Mouse (Mus musculus): ENCODE data around the gene Map4k3. TPM values are rescaled to one million over a fixed set of nuclear protein-coding genes. Genes with fewer than 3 reads are reported as not detected.
"Not testable (repeated sequence)": the region's sequence is repeated elsewhere in the genome, so short reads cannot be mapped to it uniquely, and the experiment has no call there.

The Map4k3 gene
- polyA plus RNA-seq, 1 experiment from 2014 or later, result 36.5 TPM

- no peaks in the 10 kb centered on the region for H3K27me3 ChIP-seq (ENCODE audit: control insufficient read depth, insufficient read depth, low read length)
- H3K9ac ChIP-seq (ENCODE audit: low read depth, low read length), result no peak overlapping the region
- no peak overlapping the region for H3K27ac ChIP-seq (ENCODE audit: low read depth, low read length)
- 82% methylated on average over 4 of the region's 4 CpGs for WGBS
- ATAC-seq (ENCODE audit: low FRiP score, low TSS enrichment), result no peak
- H3K4me1 ChIP-seq (ENCODE audit: control insufficient read depth, insufficient read depth, low read length), result 0 out of 2 replicates have a peak, but pooled peaks cover 3% of the 10 kb centered on the region
- H3K36me3 ChIP-seq (ENCODE audit: control insufficient read depth, insufficient read depth, low read length), result no peaks in the 10 kb centered on the region
- no peak overlapping the region for H3K4me2 ChIP-seq (replicated peaks; ENCODE audit: low read depth, low read length)
- no peaks in the 10 kb centered on the region for H3K9me3 ChIP-seq (ENCODE audit: control insufficient read depth, low read length)
- H3K4me3 ChIP-seq (ENCODE audit: low read length), result no peak overlapping the region
Observed at GRCm38 (mm10) chr17:80552653-80553052, 175.6 kb downstream of the Map4k3 start.

- Histone ChIP-seq H3K4me2 (replicated peaks; ENCODE audit: low read depth, low read length) (no peak overlapping the region), H3K4me3 (ENCODE audit: low read length) (no peak overlapping the region), H3K27ac (ENCODE audit: low read depth, low read length) (no peak overlapping the region), H3K9ac (ENCODE audit: low read depth, low read length) (no peak overlapping the region), H3K27me3 (ENCODE audit: control insufficient read depth, insufficient read depth, low read length) (no peaks in the 10 kb centered on the region), H3K4me1 (ENCODE audit: control insufficient read depth, insufficient read depth, low read length) (0 out of 2 replicates have a peak, but pooled peaks cover 3% of the 10 kb centered on the region), H3K36me3 (ENCODE audit: control insufficient read depth, insufficient read depth, low read length) (no peaks in the 10 kb centered on the region), H3K9me3 (ENCODE audit: control insufficient read depth, low read length) (no peaks in the 10 kb centered on the region)
- 83% methylated on average over 15 of the region's 15 CpGs for WGBS
- ATAC-seq (ENCODE audit: low FRiP score, low TSS enrichment), result no peak
Observed at GRCm38 (mm10) chr17:80550981-80551380, 177.3 kb downstream of the Map4k3 start.

GRCm38 (mm10) chr17:80546846-80547245 lies 181.4 kb downstream of the Map4k3 start:
- Histone ChIP-seq H3K27ac (ENCODE audit: low read depth, low read length) (no peak overlapping the region), H3K4me3 (ENCODE audit: low read length) (no peak overlapping the region), H3K9me3 (ENCODE audit: control insufficient read depth, low read length) (no peaks in the 10 kb centered on the region), H3K4me1 (ENCODE audit: control insufficient read depth, insufficient read depth, low read length) (no peaks in the 10 kb centered on the region), H3K4me2 (replicated peaks; ENCODE audit: low read depth, low read length) (no peak overlapping the region), H3K9ac (ENCODE audit: low read depth, low read length) (no peak overlapping the region), H3K36me3 (ENCODE audit: control insufficient read depth, insufficient read depth, low read length) (no peaks in the 10 kb centered on the region), H3K27me3 (ENCODE audit: control insufficient read depth, insufficient read depth, low read length) (no peaks in the 10 kb centered on the region)
- 85% methylated on average over 2 of the region's 2 CpGs for WGBS
- ATAC-seq (ENCODE audit: low FRiP score, low TSS enrichment), result no peak

- 93% methylated on average over 8 of the region's 8 CpGs for WGBS
- H3K9me3 ChIP-seq (ENCODE audit: control insufficient read depth, low read length), result no peaks in the 10 kb centered on the region
- no peak overlapping the region for H3K4me2 ChIP-seq (replicated peaks; ENCODE audit: low read depth, low read length)
- H3K27ac ChIP-seq (ENCODE audit: low read depth, low read length), result no peak overlapping the region
- H3K36me3 ChIP-seq (ENCODE audit: control insufficient read depth, insufficient read depth, low read length), result no peaks in the 10 kb centered on the region
- H3K9ac ChIP-seq (ENCODE audit: low read depth, low read length), result no peak overlapping the region
- H3K27me3 ChIP-seq (ENCODE audit: control insufficient read depth, insufficient read depth, low read length), result no peaks in the 10 kb centered on the region
- H3K4me3 ChIP-seq (ENCODE audit: low read length), result no peak overlapping the region
- no peak for ATAC-seq (ENCODE audit: low FRiP score, low TSS enrichment)
- H3K4me1 ChIP-seq (ENCODE audit: control insufficient read depth, insufficient read depth, low read length), result no peaks in the 10 kb centered on the region
Observed at GRCm38 (mm10) chr17:80546227-80546626, 182.1 kb downstream of the Map4k3 start.

- H3K4me1 ChIP-seq (ENCODE audit: control insufficient read depth, insufficient read depth, low read length), result no peaks in the 10 kb centered on the region
- 84% methylated on average over 20 of the region's 20 CpGs for WGBS
- ATAC-seq (ENCODE audit: low FRiP score, low TSS enrichment), result no peak
- no peak overlapping the region for H3K9ac ChIP-seq (ENCODE audit: low read depth, low read length)
- H3K4me2 ChIP-seq (replicated peaks; ENCODE audit: low read depth, low read length), result no peak overlapping the region
- H3K36me3 ChIP-seq (ENCODE audit: control insufficient read depth, insufficient read depth, low read length), result no peaks in the 10 kb centered on the region
- H3K4me3 ChIP-seq (ENCODE audit: low read length), result no peak overlapping the region
- H3K9me3 ChIP-seq (ENCODE audit: control insufficient read depth, low read length), result no peaks in the 10 kb centered on the region
- H3K27me3 ChIP-seq (ENCODE audit: control insufficient read depth, insufficient read depth, low read length), result no peaks in the 10 kb centered on the region
- H3K27ac ChIP-seq (ENCODE audit: low read depth, low read length), result no peak overlapping the region
Observed at GRCm38 (mm10) chr17:80543646-80544045, 184.6 kb downstream of the Map4k3 start.

- Histone ChIP-seq H3K9ac (ENCODE audit: low read depth, low read length) (no peak overlapping the region), H3K4me1 (ENCODE audit: control insufficient read depth, insufficient read depth, low read length) (no peaks in the 10 kb centered on the region), H3K4me3 (ENCODE audit: low read length) (no peak overlapping the region), H3K4me2 (replicated peaks; ENCODE audit: low read depth, low read length) (no peak overlapping the region), H3K9me3 (ENCODE audit: control insufficient read depth, low read length) (no peaks in the 10 kb centered on the region), H3K36me3 (ENCODE audit: control insufficient read depth, insufficient read depth, low read length) (no peaks in the 10 kb centered on the region), H3K27ac (ENCODE audit: low read depth, low read length) (no peak overlapping the region), H3K27me3 (ENCODE audit: control insufficient read depth, insufficient read depth, low read length) (no peaks in the 10 kb centered on the region)
- 73% methylated on average over 6 of the region's 6 CpGs for WGBS
- no peak for ATAC-seq (ENCODE audit: low FRiP score, low TSS enrichment)
Observed at GRCm38 (mm10) chr17:80537136-80537535, 191.1 kb downstream of the Map4k3 start.

- 62% methylated on average over 6 of the region's 6 CpGs for WGBS
Observed at GRCm38 (mm10) chr17:80535633-80536032, 192.7 kb downstream of the Map4k3 start.

GRCm38 (mm10) chr17:80531351-80531750 lies 196.9 kb downstream of the Map4k3 start:
- not testable (repeated sequence) for H3K27ac ChIP-seq (ENCODE audit: low read depth, low read length); ATAC-seq (ENCODE audit: low FRiP score, low TSS enrichment); H3K27me3 ChIP-seq (ENCODE audit: control insufficient read depth, insufficient read depth, low read length); H3K36me3 ChIP-seq (ENCODE audit: control insufficient read depth, insufficient read depth, low read length); H3K4me2 ChIP-seq (replicated peaks; ENCODE audit: low read depth, low read length); H3K9me3 ChIP-seq (ENCODE audit: control insufficient read depth, low read length); H3K4me1 ChIP-seq (ENCODE audit: control insufficient read depth, insufficient read depth, low read length); H3K4me3 ChIP-seq (ENCODE audit: low read length); H3K9ac ChIP-seq (ENCODE audit: low read depth, low read length)
- 71% methylated on average over 2 of the region's 2 CpGs for WGBS

More at GRCm38 (mm10) chr17:80535633-80536032, 192.7 kb downstream of the Map4k3 start:
- no peaks in the 10 kb centered on the region for H3K36me3 ChIP-seq (ENCODE audit: control insufficient read depth, insufficient read depth, low read length)
- H3K4me3 ChIP-seq (ENCODE audit: low read length), result no peak overlapping the region
- H3K27me3 ChIP-seq (ENCODE audit: control insufficient read depth, insufficient read depth, low read length), result no peaks in the 10 kb centered on the region
- no peak overlapping the region for H3K27ac ChIP-seq (ENCODE audit: low read depth, low read length)
- H3K4me2 ChIP-seq (replicated peaks; ENCODE audit: low read depth, low read length), result no peak overlapping the region
- H3K9me3 ChIP-seq (ENCODE audit: control insufficient read depth, low read length), result no peaks in the 10 kb centered on the region
- no peaks in the 10 kb centered on the region for H3K4me1 ChIP-seq (ENCODE audit: control insufficient read depth, insufficient read depth, low read length)
- ATAC-seq (ENCODE audit: low FRiP score, low TSS enrichment), result no peak
- H3K9ac ChIP-seq (ENCODE audit: low read depth, low read length), result no peak overlapping the region

Measured in kidney, embryonic 14.5 days (tissue).